Mouse (Mus musculus) small intestine, adult 10 weeks (tissue): ENCODE measurements around the gene Cep135. TPM values are rescaled to one million over a fixed set of nuclear protein-coding genes. Genes with fewer than 3 reads are reported as not detected.

Source experiments
- polyA plus RNA-seq: library from polyadenylated mRNA; stranded (reverse); fragments of 350-450 nt; fragmentation: Illumina TruSeq; extraction: RNeasy Lipid Tissue Mini Kit (QIAGEN cat#74804); gene quantifications from one replicate; pipeline ENCODE4 v1.2.3, GENCODE M21; 2014; ENCODE audit warnings: low replicate concordance

Cep135 gene
- 6.9 TPM for polyA plus RNA-seq

DNA sequence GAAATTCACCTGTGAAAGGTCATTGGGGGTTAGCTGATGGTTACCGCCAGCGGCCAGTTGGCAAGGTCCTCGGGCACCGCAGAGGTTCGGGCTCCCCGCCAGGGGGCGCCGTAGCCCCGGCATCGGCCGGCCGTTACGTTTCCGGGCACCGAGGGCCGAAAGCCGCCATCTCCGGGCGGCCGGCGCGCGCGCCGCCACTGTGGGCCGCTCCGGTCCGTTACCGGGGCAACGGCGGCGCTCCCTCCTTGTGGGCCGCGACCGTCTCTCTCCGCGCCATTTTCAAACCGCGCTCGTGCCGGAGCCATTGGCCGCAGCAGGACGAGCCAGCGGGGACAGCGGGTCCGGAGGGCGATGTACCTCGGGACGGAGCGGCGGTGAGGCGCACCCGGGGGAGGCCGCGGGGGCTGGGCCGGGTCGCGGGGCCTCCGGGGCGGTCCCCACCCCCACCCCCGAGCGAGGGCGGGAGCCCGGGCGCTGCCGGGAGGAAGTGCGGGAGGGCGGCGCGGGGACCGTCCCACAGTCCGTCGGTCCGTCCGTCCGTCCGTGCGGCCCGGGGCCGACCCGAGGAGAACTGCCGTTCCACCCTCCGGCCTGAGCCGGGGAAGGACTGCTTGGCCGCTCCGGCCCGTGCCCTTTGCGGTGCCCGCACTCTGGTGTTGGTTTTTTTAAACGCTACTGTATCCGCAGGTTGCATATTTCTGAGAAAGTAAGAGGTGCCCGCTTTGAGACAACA is at the start of gene Cep135:
Gene Cep135 (plus strand): TSS at position 148 of the 733 bp plus-strand sequence.

GRCm38 (mm10) chr5:76656212-76656611 is 67.7 kb downstream of the Cep135 start, which contains the start of gene C530008M17Rik:
TSS of gene C530008M17Rik (plus strand) at chr5:76656512.

Other genes starting within 250 kb of the Cep135 start
- 6.6 TPM for gene Nmu, start 224.9 kb upstream of the Cep135 start, polyA plus RNA-seq
- not detected for gene Gm7271, start 104.7 kb upstream of the Cep135 start, polyA plus RNA-seq
- gene Exoc1, start 59.4 kb upstream of the Cep135 start, polyA plus RNA-seq = 103 TPM
- gene C530008M17Rik, start 67.8 kb downstream of the Cep135 start, polyA plus RNA-seq = 67.5 TPM